Mouse (Mus musculus): ENCODE data around the gene Smg6. TPM values are rescaled to one million over a fixed set of nuclear protein-coding genes. Genes with fewer than 3 reads are reported as not detected.
"Not testable (repeated sequence)": the region's sequence is repeated elsewhere in the genome, so short reads cannot be mapped to it uniquely, and the experiment has no call there.

Smg6 gene
- polyA plus RNA-seq, 1 experiment from 2014 or later = 16.0 TPM

- H3K36me3 ChIP-seq (ENCODE audit: control insufficient read depth, insufficient read depth, low read length) = no peaks in the 10 kb centered on the region
- WGBS = under 1% methylated on average over 36 of the region's 38 CpGs
- H3K4me3 ChIP-seq (ENCODE audit: low read depth, low read length) = peak overlapping the region; percentile 34
- peak overlapping the region; percentile 61 for H3K4me2 ChIP-seq
- no peaks in the 10 kb centered on the region for H3K9me3 ChIP-seq (ENCODE audit: control insufficient read depth, low read length)
- no peak overlapping the region for H3K27ac ChIP-seq (ENCODE audit: low read depth, low read length)
- ATAC-seq (ENCODE audit: low FRiP score) (peak; percentile 53), DNase-seq (ENCODE audit: low spot score, missing footprints) (peak; percentile 99)
- peaks cover 80% of the 10 kb centered on the region for H3K27me3 ChIP-seq (ENCODE audit: control insufficient read depth, insufficient read depth, low read length)
- H3K4me1 ChIP-seq (ENCODE audit: control insufficient read depth, insufficient read depth, low read length) = peaks cover 50% of the 10 kb centered on the region
- peak overlapping the region; percentile 36; the same call in 1 of the 2 replicates for H3K9ac ChIP-seq (ENCODE audit: low read length)
Observed at GRCm38 (mm10) chr11:75170136-75170751, 244.6 kb downstream of the Smg6 start.

DNA sequence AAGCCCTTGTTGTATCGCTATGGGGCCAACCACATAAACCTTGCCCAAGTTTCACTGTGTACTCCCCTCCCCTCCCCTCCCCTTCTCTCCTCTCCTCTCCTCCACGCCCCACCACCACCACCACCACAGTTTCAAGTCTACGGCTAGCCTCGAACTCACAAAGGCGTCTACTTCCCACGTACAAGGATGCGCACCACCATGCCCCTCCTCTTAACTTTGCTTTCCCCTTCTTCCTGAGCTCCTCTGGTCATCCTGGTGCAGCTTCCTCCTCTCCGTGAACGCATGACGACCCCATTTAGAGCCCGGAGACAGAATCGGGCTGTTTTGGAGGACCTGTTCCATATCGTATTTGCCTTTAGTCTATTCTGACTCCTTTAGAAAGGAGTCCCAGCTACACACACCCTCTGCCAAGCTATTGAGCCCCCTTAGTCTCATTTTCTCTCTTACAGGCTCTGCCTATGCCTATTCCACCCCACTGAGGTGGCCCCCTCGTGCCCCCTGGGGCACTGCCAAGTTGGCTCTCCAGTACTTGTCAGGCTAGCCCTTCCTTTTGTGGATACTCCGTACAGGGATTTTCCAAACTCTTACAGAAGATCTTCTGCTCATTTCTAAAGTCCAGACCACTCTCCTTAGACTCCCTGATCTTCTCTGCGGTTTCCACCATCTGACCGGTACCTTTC is 245.7 kb downstream of the Smg6 start:
- no peak overlapping the region for H3K27ac ChIP-seq (ENCODE audit: low read depth, low read length)
- no peak overlapping the region for H3K9ac ChIP-seq (ENCODE audit: low read length)
- ATAC-seq (ENCODE audit: low FRiP score) = no peak
- 6% methylated on average over 17 of the region's 17 CpGs for WGBS
- H3K4me2 ChIP-seq = no peak overlapping the region
- H3K27me3 ChIP-seq (ENCODE audit: control insufficient read depth, insufficient read depth, low read length) = peaks cover 70% of the 10 kb centered on the region
- no peaks in the 10 kb centered on the region for H3K9me3 ChIP-seq (ENCODE audit: control insufficient read depth, low read length)
- peaks cover 48% of the 10 kb centered on the region for H3K4me1 ChIP-seq (ENCODE audit: control insufficient read depth, insufficient read depth, low read length)
- no peak overlapping the region for H3K4me3 ChIP-seq (ENCODE audit: low read depth, low read length)
- H3K36me3 ChIP-seq (ENCODE audit: control insufficient read depth, insufficient read depth, low read length) = no peaks in the 10 kb centered on the region
- DNase-seq (ENCODE audit: low spot score, missing footprints) = no peak

- Histone ChIP-seq H3K4me2 (peak overlapping the region; percentile 57), H3K9me3 (ENCODE audit: control insufficient read depth, low read length) (no peaks in the 10 kb centered on the region), H3K4me1 (ENCODE audit: control insufficient read depth, insufficient read depth, low read length) (peaks cover 41% of the 10 kb centered on the region), H3K27me3 (ENCODE audit: control insufficient read depth, insufficient read depth, low read length) (peaks cover 59% of the 10 kb centered on the region), H3K4me3 (ENCODE audit: low read depth, low read length) (peak overlapping the region; percentile 41), H3K27ac (ENCODE audit: low read depth, low read length) (no peak overlapping the region), H3K9ac (ENCODE audit: low read length) (peak overlapping the region; percentile 3; the same call in 1 of the 2 replicates), H3K36me3 (ENCODE audit: control insufficient read depth, insufficient read depth, low read length) (no peaks in the 10 kb centered on the region; the same call in 1 of the 2 replicates)
- under 1% methylated on average over 75 of the region's 75 CpGs for WGBS
- no peak for ATAC-seq (ENCODE audit: low FRiP score)
- DNase-seq (ENCODE audit: low spot score, missing footprints) = peak; percentile 92
Observed at GRCm38 (mm10) chr11:75172151-75173094, 246.8 kb downstream of the Smg6 start.

DNA sequence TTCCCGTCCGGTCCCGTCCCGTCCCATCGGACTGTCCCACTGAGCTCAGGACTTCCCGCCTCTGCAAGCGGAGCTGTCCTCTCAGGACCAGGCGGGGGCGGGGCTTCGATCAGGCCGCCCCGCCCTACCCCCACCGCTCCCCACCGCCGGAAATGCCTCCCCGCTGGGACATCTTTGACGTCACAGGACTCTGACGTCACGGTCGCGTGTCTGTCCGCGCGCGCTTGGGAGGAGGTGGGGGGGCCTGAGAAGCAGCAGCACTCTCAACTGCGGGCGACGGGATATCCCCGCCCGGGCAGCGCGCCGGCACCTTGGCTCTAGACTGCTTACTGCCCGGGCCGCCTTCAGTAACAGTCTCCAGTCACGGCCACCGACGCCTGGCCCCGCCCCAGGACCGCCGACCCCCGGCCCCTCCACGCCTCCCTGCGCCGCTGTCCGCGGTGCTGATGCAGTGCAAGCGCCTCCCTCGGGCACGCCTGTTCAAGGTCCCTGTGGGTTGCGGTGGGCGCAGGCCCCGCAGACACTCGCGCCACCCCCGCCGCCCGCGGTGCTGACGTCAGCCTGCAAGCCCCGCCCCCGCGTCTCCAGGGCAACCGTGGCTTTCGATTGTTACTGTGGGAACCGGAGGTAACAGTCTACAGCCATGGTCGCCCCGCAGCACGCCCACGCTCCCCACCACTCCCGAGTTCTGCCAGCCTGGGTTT is 247.6 kb downstream of the Smg6 start:
- Histone ChIP-seq H3K9me3 (ENCODE audit: control insufficient read depth, low read length) (no peaks in the 10 kb centered on the region), H3K27me3 (ENCODE audit: control insufficient read depth, insufficient read depth, low read length) (peaks cover 50% of the 10 kb centered on the region), H3K9ac (ENCODE audit: low read length) (peak overlapping the region; percentile 3; the same call in 1 of the 2 replicates), H3K4me1 (ENCODE audit: control insufficient read depth, insufficient read depth, low read length) (peaks cover 43% of the 10 kb centered on the region), H3K4me3 (ENCODE audit: low read depth, low read length) (peak overlapping the region; percentile 41), H3K4me2 (peak overlapping the region; percentile 57), H3K36me3 (ENCODE audit: control insufficient read depth, insufficient read depth, low read length) (no peaks in the 10 kb centered on the region; the same call in 1 of the 2 replicates), H3K27ac (ENCODE audit: low read depth, low read length) (no peak overlapping the region)
- peak; percentile 99 for DNase-seq (ENCODE audit: low spot score, missing footprints)
- ATAC-seq (ENCODE audit: low FRiP score) = peak; percentile 66
- WGBS = under 1% methylated on average over 70 of the region's 71 CpGs

- no peak for DNase-seq (ENCODE audit: low spot score, missing footprints)
- peaks cover 37% of the 10 kb centered on the region for H3K4me1 ChIP-seq (ENCODE audit: control insufficient read depth, insufficient read depth, low read length)
- H3K36me3 ChIP-seq (ENCODE audit: control insufficient read depth, insufficient read depth, low read length) = no peaks in the 10 kb centered on the region; the same call in 1 of the 2 replicates
- no peak overlapping the region for H3K9ac ChIP-seq (ENCODE audit: low read length)
- peak overlapping the region; percentile 41 for H3K4me3 ChIP-seq (ENCODE audit: low read depth, low read length)
- H3K4me2 ChIP-seq = peak overlapping the region; percentile 57
- ATAC-seq (ENCODE audit: low FRiP score) = no peak
- no peaks in the 10 kb centered on the region for H3K9me3 ChIP-seq (ENCODE audit: control insufficient read depth, low read length)
- WGBS = 5% methylated on average over 15 of the region's 15 CpGs
- peaks cover 45% of the 10 kb centered on the region for H3K27me3 ChIP-seq (ENCODE audit: control insufficient read depth, insufficient read depth, low read length)
- H3K27ac ChIP-seq (ENCODE audit: low read depth, low read length) = no peak overlapping the region
Observed at GRCm38 (mm10) chr11:75173799-75174165, 248.2 kb downstream of the Smg6 start.

DNA sequence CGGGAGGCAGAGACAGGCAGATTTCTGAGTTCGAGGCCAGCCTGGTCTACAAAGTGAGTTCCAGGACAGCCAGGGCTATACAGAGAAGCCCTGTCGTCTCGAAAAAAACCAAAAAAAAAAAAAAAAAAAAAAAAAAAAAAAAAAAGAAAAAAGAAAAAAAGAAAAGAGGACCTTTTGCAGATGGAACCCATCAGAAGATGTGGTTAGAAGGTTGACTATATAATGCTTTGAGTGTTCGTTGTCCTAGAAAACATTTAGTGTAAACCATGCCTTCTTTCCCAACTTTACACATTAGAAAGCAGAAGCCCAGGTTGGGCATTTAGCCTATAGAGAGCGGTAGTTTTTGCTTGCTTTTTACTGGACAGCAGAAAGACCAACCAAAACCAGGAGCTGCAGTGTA is 249.0 kb downstream of the Smg6 start:
- not testable (repeated sequence) for H3K27ac ChIP-seq (ENCODE audit: low read depth, low read length); H3K4me3 ChIP-seq (ENCODE audit: low read depth, low read length); H3K9ac ChIP-seq (ENCODE audit: low read length); H3K36me3 ChIP-seq (ENCODE audit: control insufficient read depth, insufficient read depth, low read length); H3K4me2 ChIP-seq; ATAC-seq (ENCODE audit: low FRiP score); H3K9me3 ChIP-seq (ENCODE audit: control insufficient read depth, low read length)
- Histone ChIP-seq H3K27me3 (ENCODE audit: control insufficient read depth, insufficient read depth, low read length) (peaks cover 37% of the 10 kb centered on the region), H3K4me1 (ENCODE audit: control insufficient read depth, insufficient read depth, low read length) (peaks cover 34% of the 10 kb centered on the region)
- peak; percentile 59 for DNase-seq (ENCODE audit: low spot score, missing footprints)
- 80% methylated on average over 6 of the region's 6 CpGs for WGBS

GRCm38 (mm10) chr11:75178011-75178410 is 252.4 kb downstream of the Smg6 start:
- peaks cover 3% of the 10 kb centered on the region; the same call in 1 of the 2 replicates for H3K36me3 ChIP-seq (ENCODE audit: control insufficient read depth, insufficient read depth, low read length)
- H3K27ac ChIP-seq (ENCODE audit: low read depth, low read length) = no peak overlapping the region
- H3K27me3 ChIP-seq (ENCODE audit: control insufficient read depth, insufficient read depth, low read length) = peaks cover 3% of the 10 kb centered on the region
- peak overlapping the region; percentile 80 for H3K9ac ChIP-seq (ENCODE audit: low read length)
- DNase-seq (ENCODE audit: low spot score, missing footprints) (no peak), ATAC-seq (ENCODE audit: low FRiP score) (no peak)
- no peaks in the 10 kb centered on the region for H3K9me3 ChIP-seq (ENCODE audit: control insufficient read depth, low read length)
- peak overlapping the region; percentile 82 for H3K4me3 ChIP-seq (ENCODE audit: low read depth, low read length)
- H3K4me2 ChIP-seq = peak overlapping the region; percentile 68
- H3K4me1 ChIP-seq (ENCODE audit: control insufficient read depth, insufficient read depth, low read length) = peaks cover 13% of the 10 kb centered on the region
- 52% methylated on average over 12 of the region's 12 CpGs for WGBS

- Histone ChIP-seq H3K27me3 (ENCODE audit: control insufficient read depth, insufficient read depth, low read length) (no peaks in the 10 kb centered on the region), H3K4me1 (ENCODE audit: control insufficient read depth, insufficient read depth, low read length) (peaks cover 12% of the 10 kb centered on the region), H3K4me3 (ENCODE audit: low read depth, low read length) (peak within 1 kb of the TSS; percentile 82), H3K9ac (ENCODE audit: low read length) (peak within 1 kb of the TSS; percentile 80), H3K36me3 (ENCODE audit: control insufficient read depth, insufficient read depth, low read length) (peaks cover 6% of the 10 kb centered on the region), H3K4me2 (peak within 1 kb of the TSS; percentile 68), H3K9me3 (ENCODE audit: control insufficient read depth, low read length) (no peaks in the 10 kb centered on the region), H3K27ac (ENCODE audit: low read depth, low read length) (peak within 1 kb of the TSS; percentile 70)
- under 1% methylated on average over 33 of the region's 33 CpGs for WGBS
- ATAC-seq (ENCODE audit: low FRiP score) = peak; percentile 97
- peak; percentile 98 for DNase-seq (ENCODE audit: low spot score, missing footprints)
Observed at GRCm38 (mm10) chr11:75178672-75179208, 253.1 kb downstream of the Smg6 start, which contains the start of gene Ovca2. Gene Ovca2, minus strand, starts transcription at chr11:75178835.
